Mouse (Mus musculus) lung, postnatal 0 days (tissue): ENCODE measurements around the gene Dst. TPM values are rescaled to one million over a fixed set of nuclear protein-coding genes. Genes with fewer than 3 reads are reported as not detected.
"Not testable (repeated sequence)": the region's sequence is repeated elsewhere in the genome, so short reads cannot be mapped to it uniquely, and the experiment has no call there.

Experiments
- ATAC-seq: fragments of 200-750 bp; cut with Nextera tagmentation; 2 replicates; pipeline ENCODE4 v1.8.0; 2017; ENCODE audit warnings: moderate library complexity
- DNase-seq: peaks from one replicate; pipeline ENCODE4 v3.0.0-alpha.2; 2016; ENCODE audit warnings: low spot score
- H3K27ac ChIP-seq: fragments of 300-500 bp; sonication (generic); 2 replicates; pipeline ENCODE4 v1.5.1; 2014; ENCODE audit warnings: antibody characterized with exemption, mild to moderate bottlenecking, low read length, mixed read lengths
- H3K27me3 ChIP-seq: fragments of 300-500 bp; sonication (generic); replicated peaks from 2 replicates; pipeline ENCODE4 v1.6.1; 2014; ENCODE audit warnings: low read length, mixed read lengths; ENCODE audit not compliant: insufficient read depth
- H3K36me3 ChIP-seq: fragments of 300-500 bp; sonication (generic); 2 replicates; pipeline ENCODE4 v1.6.1; 2014; ENCODE audit warnings: low read length, mixed read lengths; ENCODE audit not compliant: insufficient read depth
- H3K4me1 ChIP-seq: fragments of 300-500 bp; sonication (generic); 2 replicates; pipeline ENCODE4 v1.6.1; 2014; ENCODE audit warnings: antibody characterized with exemption, low read depth, low read length, mixed read lengths; ENCODE audit not compliant: insufficient read depth
- H3K4me2 ChIP-seq: fragments of 300-500 bp; sonication (generic); replicated peaks from 2 replicates; pipeline ENCODE4 v1.6.1; 2014; ENCODE audit warnings: low read depth, mild to moderate bottlenecking, low read length, moderate library complexity, mixed read lengths
- H3K4me3 ChIP-seq: fragments of 300-500 bp; sonication (generic); 2 replicates; pipeline ENCODE4 v1.5.1; 2014; ENCODE audit warnings: low read depth, low read length
- H3K9ac ChIP-seq: fragments of 300-500 bp; sonication (generic); replicated peaks from 2 replicates; pipeline ENCODE4 v1.6.1; 2014; ENCODE audit warnings: low read depth, mild to moderate bottlenecking
- H3K9me3 ChIP-seq: fragments of 300-500 bp; sonication (generic); 2 replicates; pipeline ENCODE4 v1.6.1; 2016; ENCODE audit warnings: low read length, mixed read lengths
- CTCF ChIP-seq: IDR thresholded peaks from 2 replicates; pipeline ENCODE4 v1.5.1; 2016; ENCODE audit warnings: antibody characterized with exemption, mild to moderate bottlenecking
- EP300 ChIP-seq: IDR thresholded peaks from 2 replicates; pipeline ENCODE4 v1.6.1; 2016; ENCODE audit warnings: antibody characterized with exemption, mild to moderate bottlenecking, control low read depth
- WGBS: fragments of 180-500 bp; shearing (Covaris S2); extraction: QIAGEN DNeasy Blood & Tissue Kit; methylation state at CpG from one replicate; pipeline ENCODE4 v1.1.7; 2014; 5-methylcytosine and 5-hydroxymethylcytosine counted together
- polyA plus RNA-seq: library from polyadenylated mRNA; unstranded; fragments of >200 nt; fragmentation: Nextera tagmentation; extraction: Ambion mirVana; gene quantifications from 2 replicates; pipeline ENCODE4 v1.2.1, GENCODE M21; 2015

Dst gene
- polyA plus RNA-seq, 1 experiment from 2014 or later = 18.1 TPM

DNA sequence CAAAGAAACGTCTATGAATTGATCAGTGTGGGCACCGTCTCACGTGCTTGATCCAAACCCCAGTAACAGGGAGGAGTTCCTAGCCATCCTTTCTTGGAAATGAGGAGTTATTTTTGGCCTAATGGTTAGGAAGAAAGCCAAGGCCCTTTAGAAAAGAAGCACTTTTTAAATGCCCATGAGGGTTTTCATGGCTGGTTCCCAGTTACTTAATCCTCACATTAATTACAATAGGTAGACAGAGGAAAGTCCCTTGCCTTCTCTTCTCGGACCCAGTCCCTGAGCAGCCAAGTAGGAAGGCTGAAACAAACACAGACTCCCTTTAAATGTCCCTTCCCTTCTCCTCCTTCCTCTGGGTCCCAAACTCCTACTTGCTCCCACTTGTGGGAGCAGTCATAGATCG, 396.2 kb downstream of the Dst start:
- Histone ChIP-seq H3K9me3 (no peaks in the 10 kb centered on the region), H3K9ac (no peak overlapping the region), H3K4me2 (no peak overlapping the region), H3K36me3 (peaks cover 24% of the 10 kb centered on the region), H3K27ac (no peak overlapping the region), H3K4me3 (no peak overlapping the region), H3K4me1 (peaks cover 4% of the 10 kb centered on the region; the same call in 1 of the 2 replicates), H3K27me3 (no peaks in the 10 kb centered on the region)
- 70% methylated on average over 5 of the region's 5 CpGs for WGBS
- TF ChIP-seq EP300 (no peak), CTCF (no peak)
- no peak for ATAC-seq
- DNase-seq = no peak

DNA sequence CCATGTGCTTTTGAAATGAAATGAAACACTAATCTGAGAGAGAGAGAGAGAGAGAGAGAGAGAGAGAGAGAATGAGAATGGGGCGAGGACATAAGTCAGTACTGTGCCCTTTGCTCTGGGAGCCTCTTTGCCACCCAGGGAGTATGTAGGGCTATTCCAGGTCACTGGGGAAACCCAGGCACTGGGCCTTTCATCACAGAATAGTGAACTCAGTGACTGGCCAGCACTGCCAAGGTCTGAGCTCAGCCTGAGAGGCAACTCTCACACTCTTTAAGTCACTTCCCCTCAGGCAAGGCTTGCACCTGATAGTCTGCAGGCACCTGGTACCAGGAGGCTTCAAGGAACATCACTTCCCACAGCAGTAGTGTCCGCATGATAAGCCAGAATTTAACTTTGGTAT, 398.7 kb downstream of the Dst start:
- DNase-seq (no peak), ATAC-seq (no peak)
- Histone ChIP-seq H3K27me3 (no peaks in the 10 kb centered on the region), H3K4me1 (no peaks in the 10 kb centered on the region), H3K9me3 (no peaks in the 10 kb centered on the region), H3K4me3 (no peak overlapping the region), H3K9ac (no peak overlapping the region), H3K36me3 (peaks cover 24% of the 10 kb centered on the region), H3K4me2 (no peak overlapping the region), H3K27ac (no peak overlapping the region)
- 95% methylated on average over 2 of the region's 2 CpGs for WGBS
- TF ChIP-seq EP300 (no peak), CTCF (no peak)

GRCm38 (mm10) chr1:34307191-34307590, 399.2 kb downstream of the Dst start:
- Histone ChIP-seq H3K4me1 (no peaks in the 10 kb centered on the region), H3K27me3 (no peaks in the 10 kb centered on the region), H3K27ac (no peak overlapping the region), H3K4me2 (no peak overlapping the region), H3K36me3 (peaks cover 19% of the 10 kb centered on the region), H3K9ac (no peak overlapping the region), H3K9me3 (no peaks in the 10 kb centered on the region), H3K4me3 (no peak overlapping the region)
- ATAC-seq = no peak
- TF ChIP-seq CTCF (no peak), EP300 (no peak)
- 93% methylated on average over 15 of the region's 15 CpGs for WGBS
- DNase-seq = no peak

DNA sequence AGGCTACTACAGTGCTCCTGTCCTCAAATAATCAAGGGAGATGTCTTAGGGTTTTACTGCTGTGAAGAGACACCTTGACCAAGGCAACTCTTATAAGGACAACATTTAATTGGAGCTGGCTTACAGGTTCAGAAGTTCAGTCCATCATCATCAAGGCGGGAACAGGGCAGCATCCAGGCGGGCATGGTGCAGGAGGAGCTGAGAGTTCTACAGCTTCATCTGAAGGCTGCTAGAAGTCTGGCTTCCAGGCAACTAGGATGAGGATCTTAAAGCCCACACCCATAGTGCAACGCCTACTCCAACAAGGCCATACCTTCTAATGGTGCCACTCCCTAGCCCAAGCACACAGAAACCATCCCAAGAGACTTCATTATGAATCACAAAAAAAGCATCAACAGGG, 400.8 kb downstream of the Dst start:
- not testable (repeated sequence) for H3K36me3 ChIP-seq, H3K27ac ChIP-seq, H3K4me3 ChIP-seq, ATAC-seq, H3K9me3 ChIP-seq, H3K9ac ChIP-seq, H3K27me3 ChIP-seq, H3K4me2 ChIP-seq, DNase-seq, H3K4me1 ChIP-seq
- WGBS = 99% methylated on average over 3 of the region's 3 CpGs

DNA sequence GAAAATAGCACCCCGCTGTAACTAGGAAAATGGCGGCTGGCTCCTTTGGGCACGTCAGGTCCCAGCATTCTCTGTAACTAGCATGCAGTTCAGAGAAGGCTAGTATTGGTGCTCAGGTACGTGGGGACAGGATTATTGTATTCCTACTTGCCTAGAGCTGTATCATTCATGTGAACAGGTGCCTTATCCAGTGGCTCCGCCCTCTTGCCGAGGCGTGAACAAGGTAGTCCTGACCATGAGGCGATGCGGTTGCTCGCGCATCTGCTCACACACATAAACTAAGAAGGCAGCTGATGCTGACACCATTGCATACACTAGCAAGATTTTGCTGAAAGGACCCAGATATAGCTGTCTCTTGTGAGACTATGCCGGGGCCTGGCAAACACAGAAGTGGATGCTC, 401.4 kb downstream of the Dst start:
- no peak overlapping the region for H3K4me2 ChIP-seq
- ATAC-seq (no peak), DNase-seq (no peak)
- no peaks in the 10 kb centered on the region for H3K9me3 ChIP-seq
- H3K4me3 ChIP-seq = no peak overlapping the region
- peaks cover 10% of the 10 kb centered on the region; the same call in 1 of the 2 replicates for H3K36me3 ChIP-seq
- H3K27me3 ChIP-seq = no peaks in the 10 kb centered on the region
- WGBS = 97% methylated on average over 12 of the region's 12 CpGs
- no peak overlapping the region for H3K9ac ChIP-seq
- H3K4me1 ChIP-seq = no peaks in the 10 kb centered on the region
- no peak for TF ChIP-seq CTCF
- no peak for TF ChIP-seq EP300
- H3K27ac ChIP-seq = no peak overlapping the region

GRCm38 (mm10) chr1:34310532-34311250, 402.7 kb downstream of the Dst start:
- no peak overlapping the region for H3K27ac ChIP-seq
- peak; percentile 18 for DNase-seq

More at GRCm38 (mm10) chr1:34310532-34311250, 402.7 kb downstream of the Dst start:
- Histone ChIP-seq H3K36me3 (peaks cover 10% of the 10 kb centered on the region; the same call in 1 of the 2 replicates), H3K4me2 (no peak overlapping the region), H3K4me1 (no peaks in the 10 kb centered on the region), H3K9ac (no peak overlapping the region), H3K27me3 (no peaks in the 10 kb centered on the region), H3K4me3 (no peak overlapping the region), H3K9me3 (no peaks in the 10 kb centered on the region)
- 49% methylated on average over 8 of the region's 8 CpGs for WGBS
- TF ChIP-seq EP300 (no peak), CTCF (no peak)
- peak; percentile 38; the same call in 1 of the 2 replicates for ATAC-seq
